Mouse (Mus musculus): ENCODE measurements at regions not wholly inside any gene's neighbourhood (a gene's known extent, or its start where the extent isn't known, plus 50 kb on each side); places are given as distances from the start of the nearest gene placed in this dataset.

- Histone ChIP-seq H3K27ac (no peak overlapping the region), H3K36me3 (no peaks in the 10 kb centered on the region), H3K4me1 (peaks cover 6% of the 10 kb centered on the region; the same call in 1 of the 2 replicates), H3K9me3 (replicated peaks) (no peaks in the 10 kb centered on the region), H3K9ac (no peak overlapping the region), H3K27me3 (no peaks in the 10 kb centered on the region), H3K4me2 (no peak overlapping the region), H3K4me3 (replicated peaks) (no peak overlapping the region)
- WGBS, result 79% methylated on average over 3 of the region's 3 CpGs
- no peak for ATAC-seq (replicated peaks; ENCODE audit: low FRiP score)
Observed at GRCm38 (mm10) chr12:12499903-12500302, 238.0 kb downstream of the Fam49a start.

GRCm38 (mm10) chr12:12498621-12499020, 236.7 kb downstream of the Fam49a start:
- H3K4me3 ChIP-seq (replicated peaks), result no peak overlapping the region
- no peaks in the 10 kb centered on the region for H3K9me3 ChIP-seq (replicated peaks)
- no peak for ATAC-seq (replicated peaks; ENCODE audit: low FRiP score)
- no peak overlapping the region for H3K4me2 ChIP-seq
- H3K27me3 ChIP-seq, result no peaks in the 10 kb centered on the region
- no peaks in the 10 kb centered on the region for H3K36me3 ChIP-seq
- peaks cover 6% of the 10 kb centered on the region; the same call in 1 of the 2 replicates for H3K4me1 ChIP-seq
- no peak overlapping the region for H3K9ac ChIP-seq
- no peak overlapping the region for H3K27ac ChIP-seq

DNA sequence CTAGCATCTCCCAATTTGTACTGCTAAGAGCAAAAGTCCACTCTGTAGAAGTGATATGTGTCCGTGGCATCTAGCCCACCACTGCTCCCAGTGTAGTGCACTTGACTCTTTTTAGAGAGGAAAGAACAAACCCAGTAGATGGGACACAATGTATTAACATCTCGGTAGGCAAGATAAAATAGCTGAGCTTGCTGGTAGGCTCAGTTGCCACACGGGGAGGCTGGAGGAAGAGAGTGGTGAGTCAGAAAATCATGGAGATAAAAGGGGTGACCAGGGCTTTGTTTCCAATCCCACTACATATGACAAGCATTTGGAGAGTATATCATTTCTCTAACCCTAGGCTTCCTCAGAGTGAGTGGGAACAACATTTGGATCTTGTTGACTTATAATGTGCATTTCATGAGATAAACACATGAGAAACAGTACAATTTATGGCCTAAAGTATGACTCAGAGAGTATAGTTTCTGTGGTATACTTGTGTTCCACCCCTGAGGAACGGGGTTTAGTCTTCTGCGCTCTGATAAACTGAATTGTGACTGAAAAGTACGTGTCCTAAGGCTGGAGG, 235.4 kb downstream of the Fam49a start:
- 85% methylated on average over 6 of the region's 6 CpGs for WGBS
- Histone ChIP-seq H3K9me3 (replicated peaks) (no peaks in the 10 kb centered on the region), H3K27ac (no peak overlapping the region), H3K27me3 (no peaks in the 10 kb centered on the region), H3K9ac (no peak overlapping the region), H3K4me3 (replicated peaks) (no peak overlapping the region), H3K4me1 (peaks cover 6% of the 10 kb centered on the region; the same call in 1 of the 2 replicates), H3K4me2 (no peak overlapping the region), H3K36me3 (no peaks in the 10 kb centered on the region)
- ATAC-seq (replicated peaks; ENCODE audit: low FRiP score), result no peak

GRCm38 (mm10) chr12:12496593-12497141, 234.7 kb downstream of the Fam49a start:
- H3K4me1 ChIP-seq, result peaks cover 6% of the 10 kb centered on the region; the same call in 1 of the 2 replicates
- H3K9me3 ChIP-seq (replicated peaks), result no peaks in the 10 kb centered on the region
- WGBS, result 62% methylated on average over 7 of the region's 7 CpGs
- no peaks in the 10 kb centered on the region for H3K27me3 ChIP-seq
- H3K27ac ChIP-seq, result no peak overlapping the region
- H3K4me3 ChIP-seq (replicated peaks), result no peak overlapping the region
- no peaks in the 10 kb centered on the region for H3K36me3 ChIP-seq
- ATAC-seq (replicated peaks; ENCODE audit: low FRiP score), result no peak
- H3K9ac ChIP-seq, result no peak overlapping the region
- H3K4me2 ChIP-seq, result no peak overlapping the region

DNA sequence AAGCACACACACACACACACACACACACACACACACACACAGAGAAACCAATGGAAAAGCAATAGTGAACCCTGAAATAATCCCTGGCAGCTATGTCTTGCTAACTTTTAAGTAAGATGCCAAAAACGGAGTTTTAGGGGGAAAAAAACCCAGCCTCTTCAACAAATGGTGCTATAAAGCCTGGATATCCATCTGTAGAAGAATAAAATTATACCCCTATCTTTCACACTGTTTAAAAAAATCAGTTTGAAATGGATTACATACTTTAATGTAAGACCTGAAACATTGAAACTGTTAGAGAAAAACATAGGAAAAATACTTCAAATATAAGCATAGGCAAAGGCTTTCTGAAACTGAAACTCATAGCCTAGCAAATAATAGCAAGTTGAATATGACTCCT, 228.2 kb downstream of the Fam49a start:
- no peaks in the 10 kb centered on the region for H3K4me1 ChIP-seq
- no peaks in the 10 kb centered on the region for H3K36me3 ChIP-seq
- ATAC-seq (replicated peaks; ENCODE audit: low FRiP score), result no peak
- H3K4me3 ChIP-seq (replicated peaks), result no peak overlapping the region
- H3K4me2 ChIP-seq, result no peak overlapping the region
- no peak overlapping the region for H3K27ac ChIP-seq
- WGBS, result 75% methylated on average over 1 of the region's 1 CpGs
- H3K9me3 ChIP-seq (replicated peaks), result no peaks in the 10 kb centered on the region
- H3K9ac ChIP-seq, result no peak overlapping the region
- no peaks in the 10 kb centered on the region for H3K27me3 ChIP-seq

GRCm38 (mm10) chr12:12488090-12488489, 226.2 kb downstream of the Fam49a start:
- Histone ChIP-seq H3K27ac (no peak overlapping the region), H3K36me3 (no peaks in the 10 kb centered on the region), H3K4me1 (no peaks in the 10 kb centered on the region), H3K27me3 (no peaks in the 10 kb centered on the region), H3K4me3 (replicated peaks) (no peak overlapping the region), H3K9ac (no peak overlapping the region), H3K9me3 (replicated peaks) (no peaks in the 10 kb centered on the region), H3K4me2 (no peak overlapping the region)
- 98% methylated on average over 1 of the region's 1 CpGs for WGBS
- peak; percentile 78; the same call in 1 of the 2 replicates for ATAC-seq (replicated peaks; ENCODE audit: low FRiP score)

DNA sequence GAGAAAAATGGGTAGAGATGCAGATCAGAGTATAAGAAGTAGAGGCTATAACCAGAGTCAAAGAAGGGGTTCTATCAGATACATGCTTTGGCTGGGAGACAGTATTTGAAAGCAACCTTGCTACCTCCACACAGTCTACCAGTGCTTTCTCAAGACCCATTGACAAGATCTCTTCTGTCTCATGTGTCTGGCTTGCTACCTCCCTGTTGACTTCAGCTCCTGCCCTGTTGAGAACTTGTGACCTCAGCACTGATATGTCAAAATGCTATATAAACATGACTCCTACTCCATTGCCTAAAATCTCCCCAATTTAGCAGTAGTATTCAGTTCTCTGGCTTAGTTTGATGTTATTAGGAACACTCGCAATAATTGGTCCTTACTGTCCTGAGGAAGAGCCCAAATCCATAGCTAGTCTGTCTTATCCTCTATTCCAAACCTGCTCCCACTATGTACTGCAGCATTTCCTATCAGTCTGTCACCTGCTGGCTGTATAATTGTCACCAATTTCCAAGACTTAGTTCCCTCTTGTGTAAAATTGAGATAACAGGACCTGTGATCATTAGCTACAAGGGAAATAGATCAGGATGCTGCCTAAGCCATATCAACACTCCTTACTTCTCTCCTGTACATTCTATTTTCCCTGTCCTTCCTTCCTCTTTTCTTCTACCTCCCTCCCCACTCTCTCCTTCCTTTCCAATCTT, 224.9 kb downstream of the Fam49a start:
- no peaks in the 10 kb centered on the region for H3K36me3 ChIP-seq
- H3K9ac ChIP-seq, result no peak overlapping the region
- no peak overlapping the region for H3K27ac ChIP-seq
- WGBS, result 88% methylated on average over 1 of the region's 1 CpGs
- H3K4me3 ChIP-seq (replicated peaks), result no peak overlapping the region
- no peak overlapping the region for H3K4me2 ChIP-seq
- no peak for ATAC-seq (replicated peaks; ENCODE audit: low FRiP score)
- H3K9me3 ChIP-seq (replicated peaks), result no peaks in the 10 kb centered on the region
- no peaks in the 10 kb centered on the region for H3K27me3 ChIP-seq
- no peaks in the 10 kb centered on the region for H3K4me1 ChIP-seq

DNA sequence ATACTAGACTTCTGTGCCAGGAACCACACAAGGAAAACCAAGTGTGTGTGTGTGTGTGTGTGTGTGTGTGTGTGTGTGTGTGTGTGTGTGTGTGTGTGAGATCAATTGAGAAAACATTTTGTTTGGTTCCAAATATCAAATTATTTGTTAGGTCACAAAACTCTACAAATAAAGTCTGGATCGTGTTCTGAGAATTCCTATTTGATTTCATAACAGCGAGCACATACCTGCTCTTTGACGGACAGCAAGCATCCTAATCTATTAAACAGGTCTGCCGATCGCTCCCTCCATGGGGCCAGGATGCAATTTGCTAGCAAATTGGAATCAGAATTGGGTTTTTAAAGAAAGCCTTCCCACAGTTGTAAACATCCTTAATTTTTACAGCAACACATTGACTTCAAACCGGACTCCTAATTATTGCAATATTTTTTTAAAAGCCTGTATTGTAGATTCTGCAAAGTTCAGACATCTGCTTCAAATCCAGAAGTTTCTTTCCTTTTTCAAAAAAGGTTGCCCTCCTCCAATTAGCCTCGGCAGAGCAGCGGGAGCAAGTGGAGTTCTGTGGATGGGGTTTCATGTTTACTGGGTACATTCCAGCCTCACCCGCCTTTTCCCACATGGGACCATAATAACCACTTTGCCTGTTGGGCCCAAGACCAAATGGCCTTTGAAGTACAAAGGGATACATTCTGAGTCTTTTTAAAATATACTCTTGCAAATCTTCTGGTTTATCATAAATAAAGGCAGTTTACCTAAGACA, 223.2 kb downstream of the Fam49a start:
- Histone ChIP-seq H3K27ac (no peak overlapping the region), H3K36me3 (no peaks in the 10 kb centered on the region), H3K9ac (no peak overlapping the region), H3K9me3 (replicated peaks) (no peaks in the 10 kb centered on the region), H3K4me1 (no peaks in the 10 kb centered on the region), H3K27me3 (no peaks in the 10 kb centered on the region), H3K4me3 (replicated peaks) (no peak overlapping the region), H3K4me2 (no peak overlapping the region)
- ATAC-seq (replicated peaks; ENCODE audit: low FRiP score), result no peak
- WGBS, result 66% methylated on average over 9 of the region's 9 CpGs

DNA sequence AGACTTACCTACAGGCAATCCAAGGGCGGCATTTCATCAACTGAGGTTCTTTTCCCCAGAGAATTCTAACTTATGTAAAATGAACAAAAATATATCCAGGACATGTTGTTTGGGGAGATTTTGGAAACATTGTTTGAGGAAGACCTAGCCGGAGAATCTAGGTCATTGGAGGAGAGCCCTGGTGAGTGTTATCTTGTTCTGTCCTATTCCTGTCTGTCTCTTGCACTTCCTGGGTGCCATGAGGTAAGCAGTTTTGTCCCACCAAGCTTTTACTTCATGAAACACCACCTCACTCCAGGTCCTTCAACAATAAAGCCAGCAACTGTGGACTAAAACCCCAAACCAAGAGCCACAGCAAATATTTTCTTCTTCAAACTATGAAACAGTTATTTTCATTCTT, 218.5 kb downstream of the Fam49a start:
- Histone ChIP-seq H3K27me3 (no peaks in the 10 kb centered on the region), H3K9me3 (replicated peaks) (no peaks in the 10 kb centered on the region), H3K27ac (no peak overlapping the region), H3K9ac (no peak overlapping the region), H3K36me3 (no peaks in the 10 kb centered on the region), H3K4me3 (replicated peaks) (no peak overlapping the region), H3K4me2 (no peak overlapping the region), H3K4me1 (no peaks in the 10 kb centered on the region)
- no peak for ATAC-seq (replicated peaks; ENCODE audit: low FRiP score)
- WGBS, result 93% methylated on average over 2 of the region's 2 CpGs

- Histone ChIP-seq H3K4me3 (replicated peaks) (no peak overlapping the region), H3K4me2 (no peak overlapping the region), H3K9me3 (replicated peaks) (no peaks in the 10 kb centered on the region), H3K27me3 (no peaks in the 10 kb centered on the region), H3K36me3 (no peaks in the 10 kb centered on the region), H3K27ac (no peak overlapping the region), H3K4me1 (no peaks in the 10 kb centered on the region), H3K9ac (no peak overlapping the region)
- ATAC-seq (replicated peaks; ENCODE audit: low FRiP score), result no peak
- 57% methylated on average over 2 of the region's 2 CpGs for WGBS
Observed at GRCm38 (mm10) chr12:12452086-12452485, 190.1 kb downstream of the Fam49a start.

- H3K9ac ChIP-seq, result no peak overlapping the region
- no peaks in the 10 kb centered on the region for H3K4me1 ChIP-seq
- no peak for ATAC-seq (replicated peaks; ENCODE audit: low FRiP score)
- no peaks in the 10 kb centered on the region for H3K9me3 ChIP-seq (replicated peaks)
- H3K36me3 ChIP-seq, result no peaks in the 10 kb centered on the region
- no peak overlapping the region for H3K27ac ChIP-seq
- H3K27me3 ChIP-seq, result no peaks in the 10 kb centered on the region
- H3K4me2 ChIP-seq, result no peak overlapping the region
- WGBS, result 70% methylated on average over 2 of the region's 2 CpGs
- H3K4me3 ChIP-seq (replicated peaks), result no peak overlapping the region
Observed at GRCm38 (mm10) chr12:12446768-12447167, 184.8 kb downstream of the Fam49a start.

- Histone ChIP-seq H3K4me1 (no peaks in the 10 kb centered on the region), H3K9ac (no peak overlapping the region), H3K4me2 (no peak overlapping the region), H3K4me3 (replicated peaks) (no peak overlapping the region), H3K36me3 (no peaks in the 10 kb centered on the region), H3K27ac (no peak overlapping the region), H3K9me3 (replicated peaks) (no peaks in the 10 kb centered on the region), H3K27me3 (no peaks in the 10 kb centered on the region)
- WGBS, result 85% methylated on average over 3 of the region's 3 CpGs
- no peak for ATAC-seq (replicated peaks; ENCODE audit: low FRiP score)
Observed at GRCm38 (mm10) chr12:12446281-12446680, 184.3 kb downstream of the Fam49a start.

All from kidney, embryonic 15.5 days (tissue).